Mouse (Mus musculus) intestine, embryonic 14.5 days (tissue): ENCODE data around the gene Jmjd1c. TPM values are rescaled to one million over a fixed set of nuclear protein-coding genes. Genes with fewer than 3 reads are reported as not detected.

Experiments
- ATAC-seq: fragments of 200-750 bp; cut with Nextera tagmentation; replicated peaks from 2 replicates; pipeline ENCODE4 v1.8.0; 2017; ENCODE audit warnings: low read depth, moderate number of reproducible peaks, moderate TSS enrichment, moderate library complexity; ENCODE audit not compliant: low FRiP score, low TSS enrichment
- DNase-seq: peaks from one replicate; pipeline ENCODE4 v3.0.0-alpha.2; 2018; ENCODE audit warnings: low spot score
- H3K27ac ChIP-seq: fragments of 300-500 bp; sonication (generic); 2 replicates; pipeline ENCODE4 v1.5.1; 2014; ENCODE audit warnings: low read depth, mild to moderate bottlenecking, control low read depth
- H3K27me3 ChIP-seq: fragments of 300-500 bp; sonication (generic); replicated peaks from 2 replicates; pipeline ENCODE4 v1.6.1; 2014; ENCODE audit warnings: low read length, control low read depth; ENCODE audit not compliant: control insufficient read depth, insufficient read depth
- H3K36me3 ChIP-seq: fragments of 300-500 bp; sonication (generic); 2 replicates; pipeline ENCODE4 v1.6.1; 2014; ENCODE audit warnings: low read length, control low read depth; ENCODE audit not compliant: control insufficient read depth, insufficient read depth
- H3K4me1 ChIP-seq: fragments of 300-500 bp; sonication (generic); replicated peaks from 2 replicates; pipeline ENCODE4 v1.6.1; 2014; ENCODE audit warnings: low read length, control low read depth, mixed read lengths; ENCODE audit not compliant: control insufficient read depth, insufficient read depth
- H3K4me2 ChIP-seq: fragments of 300-500 bp; sonication (generic); 2 replicates; pipeline ENCODE4 v1.6.1; 2014; ENCODE audit warnings: low read length
- H3K4me3 ChIP-seq: fragments of 300-500 bp; sonication (generic); 2 replicates; pipeline ENCODE4 v1.5.1; 2014; ENCODE audit warnings: low read depth, low read length, control low read depth, mixed read lengths
- H3K9ac ChIP-seq: fragments of 300-500 bp; sonication (generic); 2 replicates; pipeline ENCODE4 v1.6.1; 2014; ENCODE audit warnings: mild to moderate bottlenecking, low read length
- H3K9me3 ChIP-seq: fragments of 300-500 bp; sonication (generic); 2 replicates; pipeline ENCODE4 v1.6.1; 2016; ENCODE audit warnings: low read length, control low read depth; ENCODE audit not compliant: control insufficient read depth
- WGBS: fragments of 180-500 bp; shearing (Covaris S2); extraction: QIAGEN DNeasy Blood & Tissue Kit; methylation state at CpG from one replicate; pipeline ENCODE4 v1.1.7; 2014; 5-methylcytosine and 5-hydroxymethylcytosine counted together
- polyA plus RNA-seq: library from polyadenylated mRNA; unstranded; fragments of >200 nt; fragmentation: Nextera tagmentation; extraction: Ambion mirVana; gene quantifications from 2 replicates; pipeline ENCODE4 v1.2.1, GENCODE M21; 2014

Gene Jmjd1c
- polyA plus RNA-seq, 1 experiment from 2014 or later: 47.5 TPM

- Histone ChIP-seq H3K36me3 (no peaks in the 10 kb centered on the region), H3K9ac (no peak overlapping the region), H3K4me1 (peaks cover 27% of the 10 kb centered on the region), H3K9me3 (no peaks in the 10 kb centered on the region), H3K27me3 (no peaks in the 10 kb centered on the region), H3K4me2 (peak overlapping the region; percentile 7; the same call in 1 of the 2 replicates), H3K4me3 (no peak overlapping the region), H3K27ac (peak overlapping the region; percentile 24; the same call in 1 of the 2 replicates)
- WGBS: 35% methylated on average over 17 of the region's 17 CpGs
- DNase-seq (no peak), ATAC-seq (no peak)
Observed at GRCm38 (mm10) chr10:67055867-67056856, 39.8 kb upstream of the Jmjd1c start.

- Histone ChIP-seq H3K9me3 (no peaks in the 10 kb centered on the region), H3K4me3 (no peak overlapping the region), H3K27me3 (no peaks in the 10 kb centered on the region), H3K4me2 (no peak overlapping the region), H3K36me3 (no peaks in the 10 kb centered on the region), H3K9ac (no peak overlapping the region), H3K27ac (no peak overlapping the region), H3K4me1 (peaks cover 27% of the 10 kb centered on the region)
- DNase-seq (no peak), ATAC-seq (no peak)
Observed at GRCm38 (mm10) chr10:67057208-67057607, 38.7 kb upstream of the Jmjd1c start.

- no peaks in the 10 kb centered on the region for H3K27me3 ChIP-seq
- H3K9ac ChIP-seq: no peak overlapping the region
- H3K9me3 ChIP-seq: no peaks in the 10 kb centered on the region
- no peak overlapping the region for H3K4me2 ChIP-seq
- H3K27ac ChIP-seq: no peak overlapping the region
- H3K4me3 ChIP-seq: no peak overlapping the region
- WGBS: 97% methylated on average over 6 of the region's 6 CpGs
- H3K36me3 ChIP-seq: no peaks in the 10 kb centered on the region
- ATAC-seq: peak; percentile 44; the same call in 1 of the 2 replicates
- no peak for DNase-seq
- peaks cover 23% of the 10 kb centered on the region for H3K4me1 ChIP-seq
Observed at GRCm38 (mm10) chr10:67057696-67058095, 38.2 kb upstream of the Jmjd1c start.

- H3K4me3 ChIP-seq: no peak overlapping the region
- no peaks in the 10 kb centered on the region for H3K27me3 ChIP-seq
- ATAC-seq (no peak), DNase-seq (no peak)
- H3K4me1 ChIP-seq: peaks cover 17% of the 10 kb centered on the region
- no peaks in the 10 kb centered on the region for H3K36me3 ChIP-seq
- no peak overlapping the region for H3K27ac ChIP-seq
- no peak overlapping the region for H3K9ac ChIP-seq
- no peak overlapping the region for H3K4me2 ChIP-seq
- H3K9me3 ChIP-seq: no peaks in the 10 kb centered on the region
- 62% methylated on average over 7 of the region's 7 CpGs for WGBS
Observed at GRCm38 (mm10) chr10:67058297-67058696, 37.6 kb upstream of the Jmjd1c start.

GRCm38 (mm10) chr10:67058702-67059101 is 37.2 kb upstream of the Jmjd1c start:
- DNase-seq (no peak), ATAC-seq (no peak)
- H3K4me3 ChIP-seq: no peak overlapping the region
- H3K9ac ChIP-seq: no peak overlapping the region
- no peak overlapping the region for H3K27ac ChIP-seq
- H3K27me3 ChIP-seq: no peaks in the 10 kb centered on the region
- no peaks in the 10 kb centered on the region for H3K36me3 ChIP-seq
- no peaks in the 10 kb centered on the region for H3K9me3 ChIP-seq
- no peak overlapping the region for H3K4me2 ChIP-seq
- peaks cover 14% of the 10 kb centered on the region for H3K4me1 ChIP-seq
- WGBS: 77% methylated on average over 6 of the region's 6 CpGs

- Histone ChIP-seq H3K27me3 (no peaks in the 10 kb centered on the region), H3K4me1 (peaks cover 5% of the 10 kb centered on the region; the same call in 1 of the 2 replicates), H3K9me3 (no peaks in the 10 kb centered on the region), H3K27ac (peak overlapping the region; percentile 34), H3K36me3 (no peaks in the 10 kb centered on the region), H3K9ac (no peak overlapping the region), H3K4me2 (no peak overlapping the region), H3K4me3 (no peak overlapping the region)
- DNase-seq: no peak
- 49% methylated on average over 10 of the region's 10 CpGs for WGBS
- no peak for ATAC-seq
Observed at GRCm38 (mm10) chr10:67061367-67061801, 34.5 kb upstream of the Jmjd1c start.

- ATAC-seq: 0 out of 2 replicates have a peak, but pooled peaks have one; percentile 29
- Histone ChIP-seq H3K9ac (no peak overlapping the region), H3K27me3 (no peaks in the 10 kb centered on the region), H3K27ac (peak overlapping the region; percentile 23; the same call in 1 of the 2 replicates), H3K4me1 (peaks cover 4% of the 10 kb centered on the region; the same call in 1 of the 2 replicates), H3K36me3 (no peaks in the 10 kb centered on the region), H3K4me3 (no peak overlapping the region), H3K4me2 (no peak overlapping the region), H3K9me3 (no peaks in the 10 kb centered on the region)
- 44% methylated on average over 4 of the region's 4 CpGs for WGBS
- no peak for DNase-seq
Observed at GRCm38 (mm10) chr10:67061823-67062222, 34.1 kb upstream of the Jmjd1c start.

- H3K4me2 ChIP-seq: no peak overlapping the region
- peaks cover 4% of the 10 kb centered on the region; the same call in 1 of the 2 replicates for H3K4me1 ChIP-seq
- no peaks in the 10 kb centered on the region for H3K27me3 ChIP-seq
- H3K9me3 ChIP-seq: no peaks in the 10 kb centered on the region
- H3K9ac ChIP-seq: no peak overlapping the region
- no peaks in the 10 kb centered on the region for H3K36me3 ChIP-seq
- DNase-seq (no peak), ATAC-seq (no peak)
- no peak overlapping the region for H3K4me3 ChIP-seq
- WGBS: 55% methylated on average over 7 of the region's 7 CpGs
- H3K27ac ChIP-seq: no peak overlapping the region
Observed at GRCm38 (mm10) chr10:67065277-67065887, 30.5 kb upstream of the Jmjd1c start.
